Mouse (Mus musculus) testis, adult 2 months (tissue): ENCODE results near the gene Klk7.

Experiments
- CTCF ChIP-seq: fragments of 200-500 bp; IDR thresholded peaks from 2 replicates; pipeline ENCODE4 v1.5.1; 2012; ENCODE audit warnings: low read depth, mild to moderate bottlenecking, inconsistent platforms, low read length, moderate library complexity; ENCODE audit not compliant: control insufficient read depth, insufficient read depth, insufficient replicate concordance
- POLR2A ChIP-seq: fragments of 200-500 bp; IDR thresholded peaks from 2 replicates; pipeline ENCODE4 v1.6.1; 2012; ENCODE audit warnings: low read depth, mild to moderate bottlenecking, inconsistent platforms, low read length, moderate library complexity; ENCODE audit not compliant: control insufficient read depth

- no peak for TF ChIP-seq CTCF
- no peak for TF ChIP-seq POLR2A
Observed at GRCm38 (mm10) chr7:43854642-43855380, 43.7 kb downstream of the Klk7 start.
